13 mouse cellular contexts compared by ENCODE assay signal in genomic region chr2:93599731-93600130, GRCm38 (mm10). TPM values are rescaled to one million over a fixed set of nuclear protein-coding genes. Genes with fewer than 3 reads are reported as not detected.
DNase-seq lines count a peak whose midpoint lies in the region; ATAC-seq lines count a peak whose summit lies in the region.
"Had no signal": no experiment of that assay in that cellular context is flagged by ENCODE, and none has a peak within 500 bp of the region (broad histone marks: within the 10 kb centered on the region; RNA-seq: fewer than 3 reads in every experiment).

No protein-coding gene starts in this region.

- no peaks in the 10 kb centered on the region for H3K27me3 ChIP-seq in liver, embryonic 11.5 days (replicated peaks; ENCODE audit: control insufficient read depth, insufficient read depth, low read length)
- H3K27me3 ChIP-seq: hindbrain, embryonic 12.5 days had no signal

- DNase-seq in liver = peak; percentile 17
- no peak for DNase-seq in liver, embryonic 11.5 days (ENCODE audit: low spot score)
- DNase-seq in frontal cortex, postnatal 10 days (ENCODE audit: low spot score in 2 of 2) = peak; percentile 25 to 38
- peak; percentile 29 for DNase-seq in heart, postnatal 4 days
- peak; percentile 70 to 71 for DNase-seq in right cerebral cortex, postnatal 10 days (ENCODE audit: low spot score in 2 of 2)
- DNase-seq in thymus, postnatal 14 days = no peak
- no peak for DNase-seq in cerebellum, adult 8-10 months

- 39% methylated on average over 9 of the region's 9 CpGs for WGBS in liver, embryonic 11.5 days

- no peaks in the 10 kb centered on the region for H3K36me3 ChIP-seq in liver, embryonic 11.5 days (ENCODE audit: control insufficient read depth, insufficient read depth, low read length)
- H3K36me3 ChIP-seq: G1E; hindbrain, embryonic 12.5 days had no signal

- H3K9ac ChIP-seq in liver, embryonic 11.5 days (ENCODE audit: low read depth, low read length) = no peak overlapping the region
- H3K9ac ChIP-seq: hindbrain, embryonic 12.5 days had no signal

- no peaks in the 10 kb centered on the region for H3K9me3 ChIP-seq in liver, embryonic 11.5 days (ENCODE audit: control insufficient read depth, low read length)
- H3K9me3 ChIP-seq: G1E; hindbrain, embryonic 12.5 days had no signal

- no peak overlapping the region for H3K4me3 ChIP-seq in liver, embryonic 11.5 days (ENCODE audit: low read depth, low read length)
- H3K4me3 ChIP-seq: hindbrain, embryonic 12.5 days; left cerebral cortex, adult 2 months had no signal

- no peak for ATAC-seq in liver, embryonic 11.5 days (replicated peaks; ENCODE audit: low FRiP score)

- no peak overlapping the region for H3K4me2 ChIP-seq in liver, embryonic 11.5 days
- H3K4me2 ChIP-seq: hindbrain, embryonic 12.5 days had no signal

- H3K27ac ChIP-seq in liver, embryonic 11.5 days (ENCODE audit: low read depth, low read length) = no peak overlapping the region
- H3K27ac ChIP-seq: hindbrain, embryonic 12.5 days; left cerebral cortex, adult 2 months had no signal

- H3K4me1 ChIP-seq in liver, embryonic 11.5 days (replicated peaks; ENCODE audit: control insufficient read depth, insufficient read depth, low read length) = no peaks in the 10 kb centered on the region

RNA-seq across cellular contexts. Expression of gene Gm10803, which starts 39.4 kb away (rescaled TPM):
- polyA plus RNA-seq in liver, embryonic 11.5 days (2014; fragmentation: Nextera tagmentation; extraction: Ambion mirVana) = not detected in 2 replicates
- not detected for total RNA-seq in heart, postnatal 4 days (2021)
- total RNA-seq: G1E; left cerebral cortex, adult 2 months had no signal
- polyA plus RNA-seq: brain, embryonic 14.5 days; embryonic facial prominence, embryonic 11.5 days; G1E; hindbrain, embryonic 12.5 days; neural tube, embryonic 14.5 days had no signal

RNA-seq across cellular contexts. Expression of gene Alx4, which starts 42.5 kb away (rescaled TPM):
- polyA plus RNA-seq in liver, embryonic 11.5 days (2014; fragmentation: Nextera tagmentation; extraction: Ambion mirVana) = 0.97 and 1.7 TPM in 2 replicates
- total RNA-seq in heart, postnatal 4 days (2021) = under 1 TPM; 0.09 to 0.21 TPM
- polyA plus RNA-seq: G1E had no signal

Comparison
In these comparisons a context has a peak if more than half of its experiments do, and no peak if none do; other contexts are left out.
1. DNase-seq: peak in liver (single experiment), frontal cortex, postnatal 10 days (2 of 2), heart, postnatal 4 days (single experiment) and right cerebral cortex, postnatal 10 days (2 of 2); none in liver, embryonic 11.5 days (single experiment), thymus, postnatal 14 days (single experiment) and cerebellum, adult 8-10 months (single experiment).